Mouse (Mus musculus): ENCODE measurements around the gene Brap.
"Not testable (repeated sequence)": the region's sequence is repeated elsewhere in the genome, so short reads cannot be mapped to it uniquely, and the experiment has no call there.

- TF ChIP-seq REST (IDR thresholded peaks at IDR 0.05; ENCODE audit: insufficient read depth, insufficient read length); POLR2A (IDR thresholded peaks at IDR 0.05; ENCODE audit: insufficient read length, low read depth); MYOG (IDR thresholded peaks at IDR 0.05; ENCODE audit: control insufficient read depth in 1 of 3, insufficient read depth in 1 of 3, insufficient read length in 2 of 3, low read depth in 2 of 3); MYOD1 (IDR thresholded peaks at IDR 0.05; ENCODE audit: control insufficient read depth in 1 of 3, insufficient read length in 2 of 3, low read depth in 2 of 3); TCF3 (IDR thresholded peaks at IDR 0.05; ENCODE audit: insufficient read length, low read depth); USF1 (IDR thresholded peaks at IDR 0.05; ENCODE audit: low read depth); POLR2AphosphoS2 (IDR thresholded peaks at IDR 0.05; ENCODE audit: insufficient read length, low read depth); E2F4 (IDR thresholded peaks at IDR 0.05; ENCODE audit: insufficient read depth); SRF (IDR thresholded peaks at IDR 0.05; ENCODE audit: control insufficient read depth, insufficient read length, low read depth); CEBPB (IDR thresholded peaks at IDR 0.05; ENCODE audit: insufficient read depth, poor library complexity, severe bottlenecking): not testable (repeated sequence)
Measured at GRCm38 (mm10) chr5:121691436-121691835, 31.1 kb downstream of the Brap start.

All from myocyte (in vitro differentiated cells).